Mouse (Mus musculus): ENCODE measurements around the gene Man2b1.

Gene Man2b1

DNA sequence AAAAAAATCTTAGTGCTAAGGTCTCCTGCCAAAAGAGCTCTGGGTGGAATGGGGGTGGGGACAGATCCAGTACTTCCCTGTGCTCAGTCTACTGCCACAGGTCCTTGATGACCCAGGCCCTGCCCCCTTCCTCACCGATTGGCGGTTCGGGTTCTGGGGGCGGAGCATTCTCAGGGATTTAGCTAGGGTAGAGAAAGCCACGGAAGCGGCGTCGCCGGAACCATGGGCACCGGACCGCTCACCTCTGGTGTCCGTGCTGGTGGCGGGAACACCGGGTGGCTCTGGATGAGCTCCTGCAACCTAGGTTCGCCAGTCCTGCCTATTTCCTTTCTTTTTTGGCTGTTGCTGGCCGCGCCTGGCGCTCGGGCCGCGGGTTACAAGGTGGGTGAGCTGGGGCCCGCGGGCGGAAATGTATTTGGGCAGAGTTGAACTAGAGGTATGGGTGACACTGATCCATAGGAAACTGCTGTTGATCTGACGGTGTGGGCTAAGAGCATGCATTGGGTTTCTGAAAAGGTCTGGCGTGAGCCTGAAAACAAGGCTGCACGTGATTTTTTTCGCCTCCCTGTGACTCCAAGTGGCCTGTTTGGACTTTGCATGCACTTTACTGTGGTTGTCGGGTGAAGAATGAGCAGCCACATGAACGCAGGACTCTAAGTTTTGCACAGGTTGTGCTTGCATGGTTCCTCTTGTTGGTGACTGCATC, at the start of gene Man2b1:
Gene Man2b1, plus strand, starts transcription at position 163 of the 706 bp plus-strand sequence.
- DNase-seq: peak; percentile 87

DNA sequence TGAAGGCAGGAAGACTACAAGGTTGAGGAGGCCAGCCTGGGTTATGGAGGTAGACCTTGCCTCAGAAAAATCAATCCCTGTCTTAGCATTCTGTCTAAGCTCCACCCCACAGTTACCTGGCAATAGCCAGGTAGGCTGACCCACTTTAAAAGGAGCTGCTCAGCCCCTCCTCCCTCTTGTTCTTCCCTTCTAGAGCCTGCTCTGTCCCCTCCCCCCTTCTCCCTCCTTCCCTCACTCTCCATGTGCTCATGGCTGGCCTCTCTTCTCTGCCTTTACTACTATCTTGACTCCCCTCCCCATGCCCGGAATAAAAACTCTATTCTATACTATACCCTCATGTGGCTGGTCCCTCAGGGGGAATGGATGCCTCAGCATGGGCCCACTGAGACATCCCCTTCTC, 49.2 kb upstream of the Man2b1 start:
- DNase-seq: no peak

GRCm38 (mm10) chr8:85034764-85035163, 48.3 kb upstream of the Man2b1 start:
- peak; percentile 51 for DNase-seq

GRCm38 (mm10) chr8:85035165-85035727, 47.8 kb upstream of the Man2b1 start:
- no peak for DNase-seq

DNA sequence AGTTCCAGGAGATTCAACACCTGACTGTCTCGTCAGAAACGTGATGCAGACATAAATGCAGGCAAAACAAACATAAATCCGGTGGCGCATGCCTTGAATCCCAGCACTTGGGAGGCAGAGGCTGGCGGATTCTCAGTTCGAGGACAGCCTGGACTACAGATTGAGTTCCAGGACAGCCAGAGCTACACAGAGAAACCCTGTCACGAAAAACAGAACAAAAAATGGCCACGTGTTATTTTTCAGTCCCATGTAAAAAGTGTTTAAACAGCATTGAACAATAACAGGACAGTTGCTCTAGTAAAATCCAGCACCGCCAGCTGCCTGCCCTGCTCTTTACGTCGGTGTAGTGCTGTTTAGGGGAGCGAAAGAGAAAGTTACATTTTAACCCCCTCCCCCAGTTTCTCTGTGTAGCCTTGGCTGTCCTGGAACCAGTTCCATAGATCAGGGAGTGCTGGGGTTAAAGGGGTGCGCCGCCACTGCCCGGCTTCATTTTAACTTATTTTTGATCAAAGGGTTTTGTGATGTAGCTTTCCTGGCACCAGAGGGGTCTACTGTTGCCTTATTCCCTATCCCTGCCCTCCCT, 47.3 kb upstream of the Man2b1 start:
- no peak for DNase-seq

GRCm38 (mm10) chr8:85036381-85036717, 46.7 kb upstream of the Man2b1 start:
- no peak for DNase-seq

- DNase-seq: peak; percentile 88
These were observed 46.2 kb upstream of the Man2b1 start, which contains the start of gene Tnpo2 for GRCm38 (mm10) chr8:85036718-85037365. Tnpo2 (plus strand) TSS chr8:85036915.

DNA sequence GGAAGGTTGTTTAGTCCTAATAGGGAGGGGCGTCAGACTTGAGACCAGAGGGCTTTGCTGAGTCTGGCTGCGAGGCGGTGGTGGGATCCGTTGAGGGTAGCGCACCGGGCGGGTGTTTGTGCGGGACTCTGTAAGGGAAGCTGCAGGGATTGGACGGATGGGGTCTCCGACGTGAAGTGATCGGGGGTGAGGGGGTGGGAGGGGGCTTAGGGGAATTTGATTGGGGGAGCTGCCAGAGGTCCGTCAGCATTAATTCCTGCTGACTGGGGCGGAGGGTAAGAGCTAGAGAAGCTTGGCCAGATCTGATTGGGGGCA, 45.7 kb upstream of the Man2b1 start:
- no peak for DNase-seq

DNA sequence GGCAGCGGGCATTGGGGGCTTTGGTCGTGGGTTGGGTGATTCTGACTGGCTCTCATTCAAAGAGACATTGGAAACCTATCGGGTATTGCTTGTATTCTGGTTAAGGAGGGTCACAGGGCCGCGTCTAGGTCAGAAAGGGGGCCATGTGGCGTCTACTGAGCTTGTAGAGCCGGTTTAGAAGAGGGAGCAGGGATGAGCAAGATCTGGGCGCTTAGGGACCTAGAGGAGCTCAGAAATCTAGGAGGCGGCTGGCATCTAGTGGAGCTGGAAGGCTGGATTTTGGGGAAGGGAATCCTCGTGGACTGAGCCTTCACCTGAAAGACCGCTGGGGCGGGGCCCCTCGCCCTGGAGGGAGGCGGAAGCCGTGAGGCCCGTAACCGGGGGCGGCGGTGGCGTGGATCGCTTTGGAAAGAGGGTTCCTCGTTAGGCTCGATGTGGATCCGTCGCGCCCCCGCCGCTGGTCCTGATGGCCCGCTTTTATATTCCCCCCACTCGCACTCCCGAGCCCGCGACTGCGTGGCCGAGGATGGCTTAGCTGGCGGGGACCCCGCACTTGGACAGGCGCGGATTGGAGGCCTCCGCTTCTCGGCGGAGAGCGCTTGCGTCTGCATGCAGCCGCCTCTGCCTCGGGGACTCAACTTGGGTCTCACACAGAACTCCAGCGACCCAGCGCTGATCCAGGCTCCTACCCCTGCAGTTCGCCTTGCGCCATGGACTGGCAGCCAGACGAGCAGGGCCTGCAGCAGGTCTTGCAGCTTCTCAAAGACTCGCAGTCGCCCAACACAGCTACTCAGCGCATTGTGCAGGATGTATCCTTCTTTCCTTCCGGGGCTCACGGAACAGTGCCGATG, 45.2 kb upstream of the Man2b1 start:
- DNase-seq: peak; percentile 72

DNA sequence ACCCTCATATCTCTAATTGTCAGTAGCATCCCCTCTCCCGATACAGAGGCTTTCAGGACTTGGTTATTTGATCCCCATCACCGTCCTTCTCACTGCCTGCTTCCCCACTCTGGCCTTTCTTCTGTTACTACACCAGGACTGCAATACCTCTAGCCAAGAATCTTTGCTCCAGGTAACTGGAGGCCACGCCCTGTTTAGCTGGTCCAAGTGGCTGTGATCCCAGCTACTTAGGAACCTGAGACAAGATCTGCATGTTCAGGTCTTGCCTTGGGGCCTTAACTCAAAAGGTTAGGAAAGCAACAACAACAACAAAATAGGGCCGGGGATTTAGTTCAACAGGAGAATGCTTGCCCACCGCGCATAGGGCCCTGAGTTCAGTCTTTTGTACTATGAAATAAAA, 39.5 kb upstream of the Man2b1 start:
- DNase-seq: no peak

- DNase-seq: no peak
These were observed 25.7 kb upstream of the Man2b1 start for GRCm38 (mm10) chr8:85057367-85057766.

- DNase-seq: peak; percentile 89
These were observed 23.0 kb upstream of the Man2b1 start, which contains the start of gene Fbxw9 for GRCm38 (mm10) chr8:85059879-85060616. Fbxw9 (plus strand) TSS chr8:85060055.

GRCm38 (mm10) chr8:85062603-85063002, 20.5 kb upstream of the Man2b1 start:
- DNase-seq: no peak

GRCm38 (mm10) chr8:85065213-85065612, 17.9 kb upstream of the Man2b1 start:
- DNase-seq: no peak

GRCm38 (mm10) chr8:85067155-85067554, 15.9 kb upstream of the Man2b1 start:
- DNase-seq: no peak

- DNase-seq: no peak
These were observed 15.1 kb upstream of the Man2b1 start, which contains the start of gene Gm5741 for GRCm38 (mm10) chr8:85067982-85068381. Gm5741 (minus strand) TSS chr8:85067982.

GRCm38 (mm10) chr8:85071041-85071440, 12.0 kb upstream of the Man2b1 start:
- DNase-seq: no peak

DNA sequence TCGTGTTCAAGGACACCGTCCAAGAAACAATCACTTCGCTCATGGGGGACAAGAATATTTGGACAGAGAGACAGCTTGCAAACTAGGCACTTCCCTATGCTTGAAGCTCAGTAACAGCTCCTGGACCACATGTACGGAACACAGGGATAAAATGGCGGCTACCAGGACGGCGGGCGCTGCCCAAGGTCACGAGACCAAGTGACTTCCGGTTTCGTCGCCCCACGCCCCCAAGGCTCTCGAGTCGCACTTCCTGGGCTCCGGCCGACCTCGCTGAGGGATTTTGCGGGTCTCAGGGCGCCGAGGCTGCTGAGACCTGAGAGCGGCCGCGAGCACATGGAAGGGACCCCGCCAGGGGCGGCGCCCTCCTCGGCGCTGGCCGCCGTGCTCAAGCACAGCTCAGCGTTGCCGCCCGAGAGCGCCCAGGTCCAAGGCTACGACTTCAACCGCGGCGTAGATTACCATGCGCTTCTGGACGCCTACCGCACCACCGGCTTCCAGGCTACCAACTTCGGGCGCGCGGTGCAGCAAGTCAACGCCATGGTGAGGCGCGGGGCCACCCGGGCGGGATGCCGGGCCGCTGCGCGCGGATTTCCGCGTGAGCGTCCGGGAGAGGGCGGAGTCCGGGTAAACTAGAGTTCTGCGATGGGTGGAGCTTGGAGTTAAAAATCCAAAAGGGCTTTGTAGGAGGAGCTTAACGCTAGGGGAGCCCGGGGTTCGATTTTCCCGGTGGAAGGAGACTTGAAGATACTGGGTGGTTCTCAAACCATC, 11.4 kb upstream of the Man2b1 start, which contains the start of gene Dhps:
Gene Dhps, plus strand, starts transcription at position 244 of the 768 bp plus-strand sequence.
- DNase-seq: peak; percentile 89

GRCm38 (mm10) chr8:85072364-85072929, 10.6 kb upstream of the Man2b1 start:
- no peak for DNase-seq

DNA sequence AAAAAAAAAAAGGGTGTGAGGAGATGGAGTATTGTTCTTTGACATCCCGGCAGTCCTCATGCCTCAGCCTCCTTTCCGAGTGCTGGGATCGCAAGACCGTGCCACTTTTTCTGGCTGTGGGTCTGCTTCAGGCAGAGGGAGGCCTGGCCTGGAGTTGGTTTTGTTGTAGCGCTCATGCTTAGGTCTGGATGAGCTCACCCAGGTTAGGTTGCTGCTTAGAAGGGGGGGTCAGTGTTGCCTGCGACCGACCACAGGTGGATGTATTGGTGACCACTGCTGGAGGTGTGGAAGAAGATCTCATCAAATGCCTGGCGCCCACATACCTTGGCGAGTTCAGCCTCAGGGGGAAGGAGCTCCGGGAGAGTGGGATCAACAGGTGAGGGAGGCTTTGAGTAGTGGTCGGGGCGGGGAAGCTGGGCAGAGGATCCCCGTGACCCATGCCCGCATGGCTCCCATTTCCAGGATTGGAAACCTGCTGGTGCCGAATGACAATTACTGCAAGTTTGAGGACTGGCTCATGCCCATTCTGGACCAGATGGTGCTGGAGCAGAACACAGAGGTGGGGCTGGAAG, 9.9 kb upstream of the Man2b1 start:
- DNase-seq: no peak

DNA sequence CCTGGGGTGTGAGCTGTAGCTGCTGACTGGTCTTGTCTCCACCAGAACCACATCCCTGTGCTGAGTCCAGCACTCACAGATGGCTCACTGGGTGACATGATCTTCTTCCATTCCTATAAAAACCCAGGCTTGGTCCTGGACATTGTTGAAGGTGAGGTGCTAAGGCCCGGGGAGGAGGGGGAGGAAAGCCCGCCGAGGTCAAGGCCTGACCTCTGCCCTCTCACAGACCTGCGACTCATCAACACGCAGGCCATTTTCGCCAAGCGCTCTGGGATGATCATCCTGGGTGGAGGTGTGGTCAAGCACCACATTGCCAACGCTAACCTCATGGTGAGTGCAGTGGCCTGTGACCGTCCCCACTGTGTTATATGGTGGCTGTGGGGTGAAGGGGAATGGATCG, 8.9 kb upstream of the Man2b1 start:
- no peak for DNase-seq
